Mouse (Mus musculus): ENCODE results near the gene Tmem110. TPM values are rescaled to one million over a fixed set of nuclear protein-coding genes. Genes with fewer than 3 reads are reported as not detected.

The Tmem110 gene
- total and polyA plus RNA-seq, 2 experiments from 2014 or later, result 12.8 to 14.6 TPM

DNA sequence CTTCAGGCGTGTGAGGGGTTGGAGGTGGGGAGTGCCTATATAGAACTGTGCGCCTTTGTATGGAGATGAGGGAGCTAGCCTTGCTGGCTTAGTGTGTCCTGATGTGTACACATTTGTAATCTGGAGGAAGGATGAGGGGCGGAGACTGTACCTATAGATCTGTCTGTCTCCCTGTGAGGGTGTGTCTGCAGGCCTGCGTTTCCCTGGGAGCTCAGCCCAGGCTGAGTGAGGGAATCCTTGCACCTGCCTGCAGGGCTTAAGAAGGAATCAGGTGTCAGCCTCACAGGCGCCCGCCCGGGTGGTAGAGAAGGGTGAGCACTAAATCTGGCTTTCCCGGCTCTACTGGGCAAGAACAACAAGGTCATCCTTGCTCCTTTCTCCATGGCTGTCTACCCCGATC is 54.4 kb downstream of the Tmem110 start:
- H3K27ac ChIP-seq, result no peak overlapping the region
- ATAC-seq, result no peak
- no peak for TF ChIP-seq CTCF (IDR thresholded peaks at IDR 0.05; ENCODE audit: low read depth)

DNA sequence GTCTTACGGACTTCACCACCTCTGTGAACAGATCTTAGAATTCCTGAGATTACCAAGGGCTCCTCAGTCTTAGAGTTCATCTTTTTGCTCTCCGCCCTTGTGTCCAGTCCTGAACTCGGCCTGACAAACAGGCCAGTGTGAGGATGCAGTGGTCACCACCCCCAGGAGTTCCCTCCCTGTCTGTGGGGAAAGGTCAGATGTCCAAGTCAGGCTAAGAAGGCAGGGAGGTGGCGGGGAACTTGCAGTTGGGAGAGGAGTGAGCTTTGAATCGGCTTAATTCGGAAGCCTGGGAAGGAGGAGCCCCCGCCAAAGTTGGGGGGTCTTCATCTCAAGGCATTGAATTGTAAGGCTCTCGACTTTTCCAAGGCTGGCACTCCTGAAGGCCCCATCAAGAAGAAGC is 54.9 kb downstream of the Tmem110 start:
- 82% methylated on average over 8 of the region's 8 CpGs for whole genome bisulfite sequencing
- H3K27ac ChIP-seq, result no peak overlapping the region
- H3K9me3 ChIP-seq (ENCODE audit: low read length), result no peaks in the 10 kb centered on the region
- H3K4me2 ChIP-seq (ENCODE audit: low read depth, low read length), result no peak overlapping the region
- ATAC-seq (no peak), DNase-seq (ENCODE audit: low spot score) (no peak)
- TF ChIP-seq CTCF (IDR thresholded peaks at IDR 0.05; ENCODE audit: low read depth), result no peak
- no peaks in the 10 kb centered on the region for H3K4me1 ChIP-seq (ENCODE audit: insufficient read depth, low read length)
- H3K4me3 ChIP-seq (ENCODE audit: low read length), result no peak overlapping the region
- H3K27me3 ChIP-seq (ENCODE audit: insufficient read depth, low read length), result no peaks in the 10 kb centered on the region
- H3K9ac ChIP-seq (replicated peaks; ENCODE audit: low read length), result no peak overlapping the region
- no peaks in the 10 kb centered on the region; the same call in 1 of the 2 replicates for H3K36me3 ChIP-seq (ENCODE audit: insufficient read depth, low read length)

More for the DNA sequence above, 54.4 kb downstream of the Tmem110 start:
- no peaks in the 10 kb centered on the region for H3K4me1 ChIP-seq (ENCODE audit: insufficient read depth, low read length)
- no peaks in the 10 kb centered on the region; the same call in 1 of the 2 replicates for H3K36me3 ChIP-seq (ENCODE audit: insufficient read depth, low read length)
- H3K9ac ChIP-seq (replicated peaks; ENCODE audit: low read length), result no peak overlapping the region
- DNase-seq (ENCODE audit: low spot score), result no peak
- H3K9me3 ChIP-seq (ENCODE audit: low read length), result no peaks in the 10 kb centered on the region
- H3K27me3 ChIP-seq (ENCODE audit: insufficient read depth, low read length), result no peaks in the 10 kb centered on the region
- WGBS, result 72% methylated on average over 9 of the region's 9 CpGs
- no peak overlapping the region for H3K4me2 ChIP-seq (ENCODE audit: low read depth, low read length)
- no peak overlapping the region for H3K4me3 ChIP-seq (ENCODE audit: low read length)

DNA sequence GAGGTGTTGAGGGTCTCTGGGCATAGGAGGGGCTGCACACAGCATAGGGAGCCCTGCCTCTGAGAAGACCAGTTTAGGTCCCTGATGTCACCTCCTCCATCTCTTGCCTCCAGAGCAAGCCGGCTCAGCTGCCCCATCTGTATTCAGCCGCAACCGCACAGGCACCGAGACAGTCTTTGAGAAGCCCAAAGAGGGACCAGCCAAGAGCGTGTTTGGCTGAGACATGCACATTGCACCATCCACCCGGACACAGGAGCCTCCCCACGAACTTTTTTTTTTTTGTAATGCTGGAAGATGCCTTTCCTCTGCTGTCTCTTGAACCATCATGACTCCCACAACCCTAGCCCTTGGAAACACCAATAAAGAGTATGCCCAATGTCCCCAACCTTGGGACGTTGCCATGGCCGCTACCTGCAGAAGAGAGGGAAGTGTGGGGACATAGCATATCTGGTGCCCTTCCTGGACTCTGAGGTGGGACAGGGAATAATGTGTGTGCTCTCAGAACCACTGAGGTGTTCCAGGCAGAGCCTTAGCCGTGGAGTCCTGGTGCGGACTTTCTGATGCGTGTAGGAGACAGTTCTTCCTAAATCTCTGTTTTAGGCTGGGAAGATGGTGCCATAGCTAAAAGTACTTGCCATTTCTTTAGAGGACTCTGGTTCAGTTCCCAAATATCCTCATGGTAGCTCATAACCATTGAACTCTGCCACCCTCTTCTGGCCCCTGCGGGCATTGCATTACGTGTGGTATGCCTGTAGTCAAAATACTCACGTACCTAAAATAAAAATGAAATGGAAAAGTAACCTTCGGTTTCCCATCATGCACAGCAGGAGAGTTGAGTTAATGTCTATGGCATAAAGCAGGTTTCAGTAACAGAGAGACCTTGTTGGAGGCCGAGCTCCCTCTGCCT is 55.7 kb downstream of the Tmem110 start:
- WGBS, result 85% methylated on average over 17 of the region's 17 CpGs
- DNase-seq (ENCODE audit: low spot score), result peak; percentile 36
- no peak overlapping the region for H3K4me2 ChIP-seq (ENCODE audit: low read depth, low read length)

DNA sequence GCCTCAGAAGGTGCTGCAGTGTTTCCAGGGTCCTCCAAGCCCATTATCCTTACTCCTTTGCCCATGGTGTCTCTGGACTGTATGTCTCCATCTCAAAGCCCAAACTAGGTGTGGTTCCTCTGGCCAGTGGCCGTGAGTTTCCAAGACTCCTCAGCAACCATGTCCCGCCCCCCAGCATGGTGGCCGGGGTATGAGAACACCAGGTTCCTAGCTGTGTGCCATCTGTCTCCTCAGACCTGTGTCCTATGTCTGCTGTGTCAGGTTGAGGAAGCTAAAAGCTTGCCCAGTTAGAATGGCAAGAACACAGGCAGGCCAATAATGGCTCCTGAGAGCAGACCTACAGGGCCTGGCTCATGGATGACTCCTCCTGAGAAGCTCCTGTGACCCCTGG is 56.3 kb downstream of the Tmem110 start:
- WGBS, result 88% methylated on average over 3 of the region's 3 CpGs
- ATAC-seq (0 out of 2 replicates have a peak, but pooled peaks have one; percentile 24), DNase-seq (ENCODE audit: low spot score) (no peak)
- no peaks in the 10 kb centered on the region for H3K27me3 ChIP-seq (ENCODE audit: insufficient read depth, low read length)
- H3K36me3 ChIP-seq (ENCODE audit: insufficient read depth, low read length), result no peaks in the 10 kb centered on the region
- H3K4me3 ChIP-seq (ENCODE audit: low read length), result no peak overlapping the region
- peak; percentile 22; the same call in 1 of the 2 replicates for TF ChIP-seq CTCF (IDR thresholded peaks at IDR 0.05; ENCODE audit: low read depth)
- H3K9ac ChIP-seq (replicated peaks; ENCODE audit: low read length), result no peak overlapping the region
- no peak overlapping the region for H3K4me2 ChIP-seq (ENCODE audit: low read depth, low read length)
- H3K27ac ChIP-seq, result no peak overlapping the region
- H3K9me3 ChIP-seq (ENCODE audit: low read length), result no peaks in the 10 kb centered on the region
- no peaks in the 10 kb centered on the region for H3K4me1 ChIP-seq (ENCODE audit: insufficient read depth, low read length)

More for the DNA sequence above, 55.7 kb downstream of the Tmem110 start:
- Histone ChIP-seq H3K27ac (no peak overlapping the region), H3K9me3 (ENCODE audit: low read length) (no peaks in the 10 kb centered on the region), H3K9ac (replicated peaks; ENCODE audit: low read length) (no peak overlapping the region), H3K4me3 (ENCODE audit: low read length) (no peak overlapping the region), H3K36me3 (ENCODE audit: insufficient read depth, low read length) (no peaks in the 10 kb centered on the region), H3K4me1 (ENCODE audit: insufficient read depth, low read length) (no peaks in the 10 kb centered on the region), H3K27me3 (ENCODE audit: insufficient read depth, low read length) (no peaks in the 10 kb centered on the region)
- no peak for ATAC-seq
- TF ChIP-seq CTCF (IDR thresholded peaks at IDR 0.05; ENCODE audit: low read depth), result peak; percentile 59

DNA sequence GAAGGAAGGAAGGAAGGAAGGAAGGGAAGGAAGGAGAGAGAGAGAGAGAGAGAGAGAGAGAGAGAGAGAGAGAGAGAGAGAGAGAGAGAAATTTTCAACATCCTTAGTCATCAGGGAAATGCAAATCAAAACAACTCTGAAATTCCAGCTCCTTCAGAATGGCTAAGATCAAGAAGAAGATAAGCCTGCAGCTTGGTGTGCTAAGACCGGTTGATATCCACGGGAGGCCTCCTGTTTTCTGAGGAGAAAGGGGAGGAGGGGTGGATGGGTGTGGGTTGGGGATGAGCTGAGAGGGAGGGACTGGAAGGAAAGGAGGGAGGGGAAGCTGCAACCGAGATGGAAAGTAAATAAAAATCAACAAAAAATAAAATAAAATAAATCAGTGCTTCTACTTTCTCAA is 59.9 kb downstream of the Tmem110 start:
- Histone ChIP-seq H3K36me3 (ENCODE audit: insufficient read depth, low read length) (no peaks in the 10 kb centered on the region), H3K9me3 (ENCODE audit: low read length) (no peaks in the 10 kb centered on the region), H3K27ac (no peak overlapping the region), H3K27me3 (ENCODE audit: insufficient read depth, low read length) (no peaks in the 10 kb centered on the region), H3K4me3 (ENCODE audit: low read length) (no peak overlapping the region), H3K4me1 (ENCODE audit: insufficient read depth, low read length) (0 out of 2 replicates have a peak, but pooled peaks cover 6% of the 10 kb centered on the region), H3K4me2 (ENCODE audit: low read depth, low read length) (no peak overlapping the region), H3K9ac (replicated peaks; ENCODE audit: low read length) (no peak overlapping the region)
- no peak for ATAC-seq
- TF ChIP-seq CTCF (IDR thresholded peaks at IDR 0.05; ENCODE audit: low read depth), result no peak
- no peak for DNase-seq (ENCODE audit: low spot score)
- WGBS, result 15% methylated on average over 3 of the region's 3 CpGs

DNA sequence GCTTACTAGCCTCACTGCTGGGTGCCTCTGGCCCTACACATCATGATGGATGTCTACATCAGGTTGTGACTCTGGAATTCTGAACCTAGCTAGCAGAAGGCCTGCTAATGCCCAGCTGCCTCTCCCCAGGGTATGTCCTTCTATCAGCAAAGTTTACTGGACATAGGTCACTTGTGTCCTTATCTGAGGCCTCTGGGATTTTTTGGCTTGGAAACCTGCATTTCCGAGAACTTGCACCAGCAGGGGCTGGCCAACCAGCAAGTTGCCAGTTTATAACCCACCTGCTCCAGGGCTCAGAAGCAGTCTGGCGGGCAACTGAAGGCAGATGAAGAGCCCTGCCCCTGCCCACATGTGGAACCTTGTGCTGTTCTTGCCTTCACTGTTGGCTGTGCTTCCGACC is 60.8 kb downstream of the Tmem110 start, which contains the start of gene Itih4:
Itih4 (plus strand) TSS at position 273 of the 400 bp plus-strand sequence.
- no peaks in the 10 kb centered on the region for H3K27me3 ChIP-seq (ENCODE audit: insufficient read depth, low read length)
- no peaks in the 10 kb centered on the region for H3K9me3 ChIP-seq (ENCODE audit: low read length)
- no peaks in the 10 kb centered on the region for H3K36me3 ChIP-seq (ENCODE audit: insufficient read depth, low read length)
- no peak for TF ChIP-seq CTCF (IDR thresholded peaks at IDR 0.05; ENCODE audit: low read depth)
- WGBS, result 87% methylated on average over 3 of the region's 3 CpGs
- ATAC-seq, result no peak
- H3K4me3 ChIP-seq (ENCODE audit: low read length), result no peak within 1 kb of the TSS
- 0 out of 2 replicates have a peak, but pooled peaks cover 6% of the 10 kb centered on the region for H3K4me1 ChIP-seq (ENCODE audit: insufficient read depth, low read length)
- DNase-seq (ENCODE audit: low spot score), result no peak
- no peak within 1 kb of the TSS for H3K9ac ChIP-seq (replicated peaks; ENCODE audit: low read length)
- no peak within 1 kb of the TSS for H3K27ac ChIP-seq
- H3K4me2 ChIP-seq (ENCODE audit: low read depth, low read length), result no peak within 1 kb of the TSS

All from hindbrain, postnatal 0 days (tissue).